Mouse (Mus musculus): ENCODE measurements around the gene Unc13d. TPM values are rescaled to one million over a fixed set of nuclear protein-coding genes. Genes with fewer than 3 reads are reported as not detected.

Gene Unc13d
- polyA plus RNA-seq, 1 experiment from 2014 or later, result 1.1 TPM

- Histone ChIP-seq H3K9me3 (ENCODE audit: control insufficient read depth, low read length) (no peaks in the 10 kb centered on the region), H3K36me3 (ENCODE audit: control insufficient read depth, insufficient read depth, low read length) (peaks cover 3% of the 10 kb centered on the region; the same call in 1 of the 2 replicates), H3K4me1 (ENCODE audit: control insufficient read depth, insufficient read depth, low read length) (peaks cover 8% of the 10 kb centered on the region), H3K9ac (ENCODE audit: low read length) (peak within 1 kb of the TSS; percentile 86), H3K27me3 (ENCODE audit: control insufficient read depth, insufficient read depth, low read length) (no peaks in the 10 kb centered on the region), H3K4me3 (ENCODE audit: low read depth, low read length) (peak within 1 kb of the TSS; percentile 62), H3K4me2 (ENCODE audit: low read depth, severe bottlenecking) (peak within 1 kb of the TSS; percentile 80), H3K27ac (replicated peaks; ENCODE audit: low read depth, low read length) (peak within 1 kb of the TSS; percentile 90)
- DNase-seq (ENCODE audit: low spot score) (peak; percentile 95), ATAC-seq (ENCODE audit: insufficient number of reproducible peaks, low FRiP score, low TSS enrichment, low read depth) (peak; percentile 89)
- under 1% methylated on average over 55 of the region's 55 CpGs for WGBS
Measured at GRCm38 (mm10) chr11:116012262-116012947, 65.4 kb downstream of the Unc13d start, which contains the start of gene Galk1. TSS of gene Galk1 (minus strand) at chr11:116012719.

Other genes with a start within 250 kb of the Unc13d start
- 0.11 TPM in 1 of 2 replicates, not detected in the other for gene Myo15b, start 219.6 kb downstream of the Unc13d start, polyA plus RNA-seq (2014; fragmentation: Nextera tagmentation; extraction: Ambion mirVana)
- gene Smim5, start 178.0 kb downstream of the Unc13d start, polyA plus RNA-seq (2014; fragmentation: Nextera tagmentation; extraction: Ambion mirVana), result 1.3 and 2.0 TPM in 2 replicates
- gene Smim6, start 165.9 kb downstream of the Unc13d start, polyA plus RNA-seq (2014; fragmentation: Nextera tagmentation; extraction: Ambion mirVana), result 0.31 and 0.52 TPM in 2 replicates
- 50.7 and 56.2 TPM in 2 replicates for gene Sap30bp, start 144.7 kb downstream of the Unc13d start, polyA plus RNA-seq (2014; fragmentation: Nextera tagmentation; extraction: Ambion mirVana)
- 21.2 and 21.5 TPM in 2 replicates for gene Recql5, start 144.5 kb downstream of the Unc13d start, polyA plus RNA-seq (2014; fragmentation: Nextera tagmentation; extraction: Ambion mirVana)
- 1.0 and 1.5 TPM in 2 replicates for gene Itgb4, start 103.3 kb downstream of the Unc13d start, polyA plus RNA-seq (2014; fragmentation: Nextera tagmentation; extraction: Ambion mirVana)
- 164 and 168 TPM in 2 replicates for gene Galk1, start 65.2 kb downstream of the Unc13d start, polyA plus RNA-seq (2014; fragmentation: Nextera tagmentation; extraction: Ambion mirVana)
- 2,190 and 2,300 TPM in 2 replicates for gene H3f3b, start 50.0 kb downstream of the Unc13d start, polyA plus RNA-seq (2014; fragmentation: Nextera tagmentation; extraction: Ambion mirVana)
- gene Unk, start 47.6 kb downstream of the Unc13d start, polyA plus RNA-seq (2014; fragmentation: Nextera tagmentation; extraction: Ambion mirVana), result 34.6 and 37.0 TPM in 2 replicates
- 49.3 and 52.1 TPM in 2 replicates for gene Wbp2, start 9.0 kb upstream of the Unc13d start, polyA plus RNA-seq (2014; fragmentation: Nextera tagmentation; extraction: Ambion mirVana)
- 3.7 and 4.3 TPM in 2 replicates for gene Trim47, start 49.2 kb upstream of the Unc13d start, polyA plus RNA-seq (2014; fragmentation: Nextera tagmentation; extraction: Ambion mirVana)
- 2.2 and 2.5 TPM in 2 replicates for gene Trim65, start 53.2 kb upstream of the Unc13d start, polyA plus RNA-seq (2014; fragmentation: Nextera tagmentation; extraction: Ambion mirVana)
- 110 and 111 TPM in 2 replicates for gene Mrpl38, start 60.9 kb upstream of the Unc13d start, polyA plus RNA-seq (2014; fragmentation: Nextera tagmentation; extraction: Ambion mirVana)
- 28.2 and 35.0 TPM in 2 replicates for gene Fbf1, start 90.2 kb upstream of the Unc13d start, polyA plus RNA-seq (2014; fragmentation: Nextera tagmentation; extraction: Ambion mirVana)
- 56.7 and 62.5 TPM in 2 replicates for gene Ten1, start 120.9 kb upstream of the Unc13d start, polyA plus RNA-seq (2014; fragmentation: Nextera tagmentation; extraction: Ambion mirVana)
- gene Acox1, start 121.1 kb upstream of the Unc13d start, polyA plus RNA-seq (2014; fragmentation: Nextera tagmentation; extraction: Ambion mirVana), result 19.1 and 19.4 TPM in 2 replicates
- gene Evpl, start 160.1 kb upstream of the Unc13d start, polyA plus RNA-seq (2014; fragmentation: Nextera tagmentation; extraction: Ambion mirVana), result 1.1 and 1.2 TPM in 2 replicates
- gene Srp68, start 196.3 kb upstream of the Unc13d start, polyA plus RNA-seq (2014; fragmentation: Nextera tagmentation; extraction: Ambion mirVana), result 88.2 and 96.9 TPM in 2 replicates
- gene Galr2, start 203.0 kb upstream of the Unc13d start, polyA plus RNA-seq (2014; fragmentation: Nextera tagmentation; extraction: Ambion mirVana), result 0.12 and 0.17 TPM in 2 replicates
- gene Exoc7, start 229.3 kb upstream of the Unc13d start, polyA plus RNA-seq (2014; fragmentation: Nextera tagmentation; extraction: Ambion mirVana), result 69.4 and 69.5 TPM in 2 replicates